Mouse (Mus musculus) heart, embryonic 14.5 days (tissue): Measurements from ENCODE around the gene Mxra8. TPM values are rescaled to one million over a fixed set of nuclear protein-coding genes. Genes with fewer than 3 reads are reported as not detected.
A peak's percentile ranks its signal among the peaks of the same experiment; 100 is the strongest.

ENCODE experiments used
- ATAC-seq: fragments of 200-750 bp; cut with Nextera tagmentation; 2 replicates; pipeline ENCODE4 v1.8.0; 2017; ENCODE audit warnings: low read depth, moderate TSS enrichment; ENCODE audit not compliant: insufficient number of reproducible peaks, insufficient read depth, low FRiP score
- H3K27ac ChIP-seq, 2 experiments: fragments of 200-500 bp in 1 of 2; fragments of 300-500 bp in 1 of 2; sonication (generic) in 1 of 2; replicated peaks in 1 of 2; 2 replicates each; pipeline ENCODE4 v1.5.1; 2012 to 2014; ENCODE audit warnings: low read depth in 2 of 2, low read length in 2 of 2, control low read depth in 1 of 2, mild to moderate bottlenecking in 1 of 2, mixed read lengths in 1 of 2; ENCODE audit not compliant: control insufficient read depth in 1 of 2, insufficient read depth in 1 of 2
- H3K27me3 ChIP-seq: fragments of 300-500 bp; sonication (generic); 2 replicates; pipeline ENCODE4 v1.6.1; 2014; ENCODE audit warnings: mild to moderate bottlenecking, low read length, control low read depth; ENCODE audit not compliant: control insufficient read depth, insufficient read depth
- H3K36me3 ChIP-seq: fragments of 300-500 bp; sonication (generic); 2 replicates; pipeline ENCODE4 v1.6.1; 2014; ENCODE audit warnings: mild to moderate bottlenecking, control low read depth, low read length, mixed read lengths; ENCODE audit not compliant: control insufficient read depth, insufficient read depth
- H3K4me1 ChIP-seq, 2 experiments: fragments of 200-500 bp in 1 of 2; fragments of 300-500 bp in 1 of 2; sonication (generic) in 1 of 2; 2 replicates each; pipeline ENCODE4 v1.6.1; 2012 to 2014; ENCODE audit warnings: low read length in 2 of 2, control low read depth in 1 of 2, mixed read lengths in 1 of 2; ENCODE audit not compliant: control insufficient read depth in 2 of 2, insufficient read depth in 2 of 2
- H3K4me2 ChIP-seq: fragments of 300-500 bp; sonication (generic); 2 replicates; pipeline ENCODE4 v1.6.1; 2014; ENCODE audit warnings: mild to moderate bottlenecking, low read length
- H3K4me3 ChIP-seq, 2 experiments: fragments of 200-500 bp in 1 of 2; fragments of 300-500 bp in 1 of 2; sonication (generic) in 1 of 2; 2 replicates each; pipeline ENCODE4 v1.5.1; 2012 to 2014; ENCODE audit warnings: low read length in 2 of 2, mild to moderate bottlenecking in 2 of 2, control low read depth in 1 of 2, low read depth in 1 of 2, moderate library complexity in 1 of 2; ENCODE audit not compliant: control insufficient read depth in 1 of 2, insufficient read depth in 1 of 2
- H3K9ac ChIP-seq: fragments of 300-500 bp; sonication (generic); 2 replicates; pipeline ENCODE4 v1.6.1; 2014; ENCODE audit warnings: mild to moderate bottlenecking, low read length
- H3K9me3 ChIP-seq: fragments of 300-500 bp; sonication (generic); 2 replicates; pipeline ENCODE4 v1.6.1; 2016; ENCODE audit warnings: low read length, control low read depth; ENCODE audit not compliant: control insufficient read depth
- WGBS: fragments of 180-500 bp; shearing (Covaris S2); extraction: QIAGEN DNeasy Blood & Tissue Kit; methylation state at CpG from one replicate; pipeline ENCODE4 v1.1.7; 2014; 5-methylcytosine and 5-hydroxymethylcytosine counted together
- polyA plus RNA-seq: library from polyadenylated mRNA; unstranded; fragments of >200 nt; fragmentation: Nextera tagmentation; extraction: Ambion mirVana; gene quantifications from 2 replicates; pipeline ENCODE4 v1.2.1, GENCODE M21; 2014

Gene Mxra8
- polyA plus RNA-seq, 1 experiment from 2014 or later, result 75.6 TPM

DNA sequence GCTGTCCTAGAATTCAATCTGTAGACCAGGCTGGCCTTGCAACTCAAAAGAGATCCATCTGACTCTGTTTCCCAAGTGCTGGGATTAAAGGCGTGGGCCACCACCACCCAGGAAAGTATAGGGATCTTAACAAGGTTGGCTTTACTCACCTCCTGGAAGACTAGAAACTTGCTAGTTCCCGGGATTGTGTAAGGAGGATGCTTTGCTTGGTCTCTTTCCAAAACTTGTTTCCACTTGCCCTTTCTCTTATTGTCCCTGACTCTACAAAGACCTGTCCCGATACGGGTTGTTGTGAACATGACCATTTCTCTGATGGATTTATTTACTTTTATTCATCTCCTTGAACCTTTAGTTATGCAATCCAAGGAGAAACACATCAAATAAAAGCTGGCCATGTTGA lies 9.6 kb upstream of the Mxra8 start:
- Histone ChIP-seq H3K4me2 (no peak overlapping the region), H3K9me3 (no peaks in the 10 kb centered on the region), H3K27ac (no peak overlapping the region), H3K36me3 (peaks cover 43% of the 10 kb centered on the region), H3K4me3 (no peak overlapping the region), H3K9ac (no peak overlapping the region), H3K4me1 (peaks cover 8 to 13% of the 10 kb centered on the region in 2 experiments), H3K27me3 (no peaks in the 10 kb centered on the region)
- WGBS, result 87% methylated on average over 4 of the region's 4 CpGs
- no peak for ATAC-seq

DNA sequence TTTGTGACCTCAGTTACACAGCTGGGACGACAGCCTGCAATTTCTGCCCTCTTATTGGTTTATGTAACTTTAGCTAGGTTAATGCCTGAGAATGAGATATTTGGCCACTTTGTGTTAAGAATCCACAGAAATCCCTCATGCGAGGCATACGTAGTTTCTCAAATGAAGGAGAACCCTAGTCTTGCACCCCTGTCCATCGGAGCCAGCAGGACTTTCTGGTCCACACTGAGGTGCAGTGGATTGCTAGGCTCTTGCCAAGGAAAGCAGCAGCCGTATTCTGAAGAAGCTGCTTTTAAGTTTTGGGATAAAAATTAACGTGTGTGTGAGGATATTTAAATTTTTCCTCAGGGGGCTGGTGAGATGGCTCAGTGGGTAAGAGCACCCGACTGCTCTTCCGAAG lies 8.9 kb upstream of the Mxra8 start:
- WGBS, result 49% methylated on average over 8 of the region's 8 CpGs
- H3K4me3 ChIP-seq, result peak overlapping the region in 1 of 2 experiments; percentile 89; a peak in 2 of 4 replicates
- H3K27ac ChIP-seq, result no peak overlapping the region

DNA sequence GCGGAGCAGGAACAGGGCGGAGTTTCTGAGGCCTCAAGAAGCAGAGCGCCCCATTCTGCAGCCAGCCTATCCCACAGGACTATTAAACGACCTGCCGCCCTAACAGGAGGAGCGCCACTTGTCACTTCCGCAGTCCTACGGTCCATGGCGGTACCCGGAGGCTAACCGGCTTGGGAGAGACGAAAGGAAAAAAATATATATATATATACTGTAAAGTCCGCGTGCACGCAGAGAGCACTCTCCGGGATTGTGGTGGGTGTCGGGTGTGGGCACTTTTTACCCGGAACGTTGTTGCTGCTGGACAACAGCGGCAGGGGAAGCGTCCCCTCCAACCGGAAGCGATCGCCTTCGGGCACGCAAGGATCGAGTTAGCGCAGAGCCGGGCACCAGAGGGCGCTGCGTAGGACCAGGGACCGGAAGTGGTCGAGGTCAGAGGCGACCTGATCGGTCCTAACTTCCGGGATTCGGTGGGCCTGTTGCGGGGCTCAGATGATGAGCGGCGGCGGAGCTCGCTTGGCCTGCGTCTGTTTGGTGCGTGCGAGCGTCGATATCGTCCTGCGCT lies 8.2 kb upstream of the Mxra8 start, which contains the start of gene Aurkaip1:
Gene Aurkaip1 (plus strand): TSS at position 68 of the 562 bp plus-strand sequence.
- H3K27me3 ChIP-seq, result no peaks in the 10 kb centered on the region
- peak within 1 kb of the TSS; percentile 72 to 90 for H3K27ac ChIP-seq
- under 1% methylated on average over 49 of the region's 49 CpGs for WGBS
- H3K4me2 ChIP-seq, result peak within 1 kb of the TSS; percentile 96
- peaks cover 8 to 13% of the 10 kb centered on the region in 2 experiments for H3K4me1 ChIP-seq
- H3K9ac ChIP-seq, result peak within 1 kb of the TSS; percentile 94
- H3K4me3 ChIP-seq, result peak within 1 kb of the TSS; percentile 78 to 89
- H3K36me3 ChIP-seq, result peaks cover 31% of the 10 kb centered on the region
- peak; percentile 91 for ATAC-seq
- H3K9me3 ChIP-seq, result no peaks in the 10 kb centered on the region

More for the DNA sequence above, 8.9 kb upstream of the Mxra8 start:
- no peaks in the 10 kb centered on the region for H3K9me3 ChIP-seq
- no peak overlapping the region for H3K9ac ChIP-seq
- H3K4me2 ChIP-seq, result peak overlapping the region; percentile 96
- H3K4me1 ChIP-seq, result peaks cover 8 to 13% of the 10 kb centered on the region in 2 experiments
- no peak for ATAC-seq
- peaks cover 35% of the 10 kb centered on the region for H3K36me3 ChIP-seq
- no peaks in the 10 kb centered on the region for H3K27me3 ChIP-seq

DNA sequence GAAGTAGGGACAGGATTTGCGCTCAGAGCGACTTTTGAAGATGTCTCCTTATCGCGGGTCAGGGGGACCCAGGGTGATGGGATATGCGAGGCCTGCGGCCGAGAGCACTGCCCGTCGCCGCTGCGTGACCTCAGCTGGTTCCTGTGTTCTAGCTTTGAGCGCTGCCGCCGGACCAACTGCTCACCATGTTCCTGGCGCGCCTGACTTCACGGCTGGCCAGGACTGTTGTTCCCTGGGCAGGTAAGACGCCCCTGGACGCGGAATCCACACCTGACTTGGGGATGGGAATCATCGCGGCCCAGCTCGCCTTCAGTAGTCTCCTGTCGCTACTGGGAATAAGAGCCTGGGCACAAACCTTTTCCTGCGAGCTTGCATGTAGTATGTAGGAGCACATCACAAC lies 7.6 kb upstream of the Mxra8 start:
- ATAC-seq, result no peak
- H3K36me3 ChIP-seq, result peaks cover 26% of the 10 kb centered on the region
- H3K4me2 ChIP-seq, result peak overlapping the region; percentile 96
- WGBS, result 1% methylated on average over 25 of the region's 25 CpGs
- H3K4me1 ChIP-seq, result peaks cover 8 to 13% of the 10 kb centered on the region in 2 experiments
- H3K4me3 ChIP-seq, result peak overlapping the region; percentile 78 to 89
- peak overlapping the region; percentile 94 for H3K9ac ChIP-seq
- no peaks in the 10 kb centered on the region for H3K9me3 ChIP-seq
- no peaks in the 10 kb centered on the region for H3K27me3 ChIP-seq
- peak overlapping the region; percentile 45 to 90 for H3K27ac ChIP-seq

DNA sequence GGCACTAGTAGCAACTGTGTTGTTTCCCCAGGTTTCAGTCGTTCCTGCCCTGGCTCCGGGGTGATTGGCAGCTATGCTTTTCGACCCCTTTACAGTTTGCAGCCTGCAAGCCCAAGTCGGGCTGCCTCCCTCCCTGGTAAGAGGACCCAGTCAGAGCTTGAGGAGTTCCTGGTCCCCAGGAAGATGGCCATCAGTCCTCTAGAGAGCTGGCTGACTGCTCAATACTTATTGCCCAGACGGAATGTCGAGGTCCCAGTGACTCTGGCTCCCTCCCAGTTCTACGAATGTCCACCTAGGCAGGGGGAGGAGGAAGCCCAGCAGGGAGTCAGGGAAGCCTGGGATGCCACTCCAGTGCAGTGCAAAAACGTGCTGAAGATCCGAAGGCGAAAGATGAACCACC lies 7.2 kb upstream of the Mxra8 start:
- H3K36me3 ChIP-seq, result peaks cover 21% of the 10 kb centered on the region
- peak overlapping the region in 1 of 2 experiments; percentile 90; a peak in 1 of 4 replicates for H3K27ac ChIP-seq

DNA sequence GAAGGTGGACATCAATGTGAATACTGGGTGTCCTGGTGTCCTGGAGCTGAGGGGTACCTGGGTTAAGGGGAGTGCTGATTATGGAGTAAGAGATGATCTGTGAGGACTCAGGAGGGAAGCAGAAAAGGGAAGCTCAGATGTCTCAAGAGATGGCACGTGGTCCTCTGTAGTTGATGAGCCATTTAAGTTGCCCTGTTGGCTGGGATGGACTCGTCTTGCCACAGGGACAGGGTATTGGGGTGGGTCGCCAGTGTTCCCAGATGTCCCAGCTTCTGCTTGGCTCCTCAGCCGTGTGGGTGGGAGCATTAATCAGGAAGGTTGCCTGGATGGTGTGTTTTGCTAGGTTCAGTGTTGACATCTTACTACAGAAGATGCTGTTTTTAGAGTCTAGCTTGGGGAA lies 6.2 kb upstream of the Mxra8 start:
- Histone ChIP-seq H3K9ac (no peak overlapping the region), H3K4me2 (no peak overlapping the region), H3K36me3 (peaks cover 12% of the 10 kb centered on the region), H3K9me3 (no peaks in the 10 kb centered on the region), H3K27ac (no peak overlapping the region), H3K4me1 (peaks cover 17 to 22% of the 10 kb centered on the region in 2 experiments), H3K27me3 (no peaks in the 10 kb centered on the region), H3K4me3 (no peak overlapping the region)
- WGBS, result 78% methylated on average over 4 of the region's 4 CpGs
- no peak for ATAC-seq

More for the DNA sequence above, 7.2 kb upstream of the Mxra8 start:
- no peak for ATAC-seq
- Histone ChIP-seq H3K4me2 (peak overlapping the region; percentile 96), H3K27me3 (no peaks in the 10 kb centered on the region), H3K9me3 (no peaks in the 10 kb centered on the region), H3K9ac (peak overlapping the region; percentile 94), H3K4me1 (peaks cover 8 to 13% of the 10 kb centered on the region in 2 experiments), H3K4me3 (peak overlapping the region; percentile 78 to 89)
- 48% methylated on average over 10 of the region's 10 CpGs for WGBS

DNA sequence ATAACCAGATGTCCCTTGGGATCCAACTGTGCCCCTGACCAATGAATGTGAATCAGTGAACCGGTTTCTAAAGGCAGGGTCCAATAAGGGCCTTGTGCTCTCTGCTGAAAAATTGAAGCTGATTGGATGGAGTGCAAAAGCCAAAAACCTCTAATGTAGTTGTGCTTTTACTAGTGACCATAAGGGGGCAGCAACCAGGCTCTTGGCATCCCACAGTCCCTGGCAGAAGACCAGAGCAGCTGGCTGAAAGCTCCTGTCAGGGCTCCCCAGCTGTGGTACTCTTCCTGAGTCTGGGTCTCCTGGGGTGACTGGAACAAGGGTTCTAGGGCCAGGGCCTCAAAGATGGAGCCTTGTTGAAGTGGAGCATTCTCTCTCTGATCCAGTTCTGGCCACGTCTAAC lies 5.6 kb upstream of the Mxra8 start:
- H3K9ac ChIP-seq, result no peak overlapping the region
- H3K4me1 ChIP-seq, result peaks cover 17 to 28% of the 10 kb centered on the region in 2 experiments
- 26% methylated on average over 2 of the region's 2 CpGs for WGBS
- no peaks in the 10 kb centered on the region for H3K27me3 ChIP-seq
- ATAC-seq, result peak; percentile 6; the same call in 1 of the 2 replicates
- peak overlapping the region; percentile 9 to 51; a peak in 1 of 4 replicates for H3K27ac ChIP-seq
- peaks cover 12% of the 10 kb centered on the region for H3K36me3 ChIP-seq
- H3K9me3 ChIP-seq, result no peaks in the 10 kb centered on the region
- H3K4me3 ChIP-seq, result no peak overlapping the region
- no peak overlapping the region for H3K4me2 ChIP-seq
